Mouse (Mus musculus) neural tube, embryonic 14.5 days (tissue): ENCODE measurements at regions not wholly inside any gene's neighbourhood (a gene's known extent, or its start where the extent isn't known, plus 50 kb on each side); places are given as distances from the start of the nearest gene placed in this dataset.

Source experiments
- ATAC-seq: fragments of 200-750 bp; cut with Nextera tagmentation; 2 replicates; pipeline ENCODE4 v1.8.0; 2017; ENCODE audit warnings: low read depth, mild to moderate bottlenecking, moderate TSS enrichment, moderate library complexity
- H3K27ac ChIP-seq: fragments of 300-500 bp; sonication (generic); 2 replicates; pipeline ENCODE4 v1.5.1; 2014; ENCODE audit warnings: low read depth, mild to moderate bottlenecking, control low read depth, low read length, moderate library complexity, mixed read lengths
- H3K27me3 ChIP-seq: fragments of 300-500 bp; sonication (generic); 2 replicates; pipeline ENCODE4 v1.6.1; 2014; ENCODE audit warnings: low read length; ENCODE audit not compliant: control insufficient read depth, insufficient read depth
- H3K36me3 ChIP-seq: fragments of 300-500 bp; sonication (generic); 2 replicates; pipeline ENCODE4 v1.6.1; 2014; ENCODE audit warnings: low read length, mixed read lengths; ENCODE audit not compliant: control insufficient read depth, insufficient read depth
- H3K4me1 ChIP-seq: fragments of 300-500 bp; sonication (generic); 2 replicates; pipeline ENCODE4 v1.6.1; 2014; ENCODE audit warnings: low read length; ENCODE audit not compliant: control insufficient read depth, insufficient read depth
- H3K4me2 ChIP-seq: fragments of 300-500 bp; sonication (generic); 2 replicates; pipeline ENCODE4 v1.6.1; 2014; ENCODE audit warnings: mild to moderate bottlenecking, low read depth, low read length, control low read depth
- H3K4me3 ChIP-seq: fragments of 300-500 bp; sonication (generic); 2 replicates; pipeline ENCODE4 v1.5.1; 2014; ENCODE audit warnings: low read depth, low read length, control low read depth, mixed read lengths
- H3K9ac ChIP-seq: fragments of 300-500 bp; sonication (generic); replicated peaks from 2 replicates; pipeline ENCODE4 v1.6.1; 2014; ENCODE audit warnings: low read depth, mild to moderate bottlenecking, control low read depth, low read length, mixed read lengths
- H3K9me3 ChIP-seq: fragments of 300-500 bp; sonication (generic); 2 replicates; pipeline ENCODE4 v1.6.1; 2016; ENCODE audit warnings: low read length; ENCODE audit not compliant: control insufficient read depth
- WGBS: fragments of 180-500 bp; shearing (Covaris S2); extraction: QIAGEN DNeasy Blood & Tissue Kit; methylation state at CpG from one replicate; pipeline ENCODE4 v1.1.7; 2014; 5-methylcytosine and 5-hydroxymethylcytosine counted together

DNA sequence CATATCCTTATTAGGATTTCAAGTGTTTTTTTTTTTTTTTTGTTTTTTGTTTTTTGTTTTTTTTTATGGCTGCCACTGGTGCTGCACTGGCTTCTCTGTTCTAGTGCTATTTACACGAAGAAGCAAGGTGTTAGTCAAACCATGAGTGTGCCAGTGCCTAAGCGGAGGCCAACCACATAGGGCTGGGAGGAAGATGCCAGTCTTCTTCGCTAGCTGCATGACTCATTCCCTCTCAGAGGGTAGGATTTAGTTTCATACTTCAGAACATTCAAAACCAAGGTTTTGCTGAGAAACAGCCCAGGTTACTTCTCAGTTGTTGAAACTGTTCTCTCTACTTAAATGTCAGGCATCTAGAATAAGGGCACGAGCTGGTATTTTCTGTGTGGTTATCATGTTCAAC is 72.6 kb downstream of the Icos start:
- no peak for ATAC-seq

DNA sequence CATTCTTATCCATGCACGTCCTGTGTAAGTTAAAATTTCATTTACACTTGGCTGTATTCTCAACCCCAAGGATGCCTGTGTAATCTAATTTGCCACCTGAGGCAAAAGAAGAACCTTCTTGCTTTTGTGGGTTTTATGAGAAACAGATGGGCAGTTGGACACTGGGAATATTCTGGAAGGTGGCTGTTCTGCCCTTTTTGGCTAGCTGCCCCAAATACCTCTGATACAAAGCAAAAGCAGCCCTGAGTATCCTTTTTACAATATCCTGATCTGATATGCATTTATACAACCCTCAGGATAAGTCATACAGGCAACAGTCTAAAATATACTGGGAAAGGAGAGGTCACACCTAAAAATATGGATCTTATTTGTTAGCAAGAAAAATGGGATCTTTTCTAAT is 75.9 kb downstream of the Icos start:
- Histone ChIP-seq H3K36me3 (no peaks in the 10 kb centered on the region), H3K4me2 (no peak overlapping the region), H3K4me1 (no peaks in the 10 kb centered on the region), H3K27me3 (no peaks in the 10 kb centered on the region), H3K27ac (no peak overlapping the region), H3K9ac (no peak overlapping the region), H3K9me3 (no peaks in the 10 kb centered on the region), H3K4me3 (no peak overlapping the region)
- WGBS, result 16% methylated on average over 1 of the region's 1 CpGs
- no peak for ATAC-seq

More for the DNA sequence above, 72.6 kb downstream of the Icos start:
- no peaks in the 10 kb centered on the region for H3K27me3 ChIP-seq
- 87% methylated on average over 4 of the region's 4 CpGs for WGBS
- H3K36me3 ChIP-seq, result no peaks in the 10 kb centered on the region
- no peaks in the 10 kb centered on the region for H3K4me1 ChIP-seq
- H3K9ac ChIP-seq, result no peak overlapping the region
- no peaks in the 10 kb centered on the region for H3K9me3 ChIP-seq
- H3K27ac ChIP-seq, result no peak overlapping the region
- H3K4me3 ChIP-seq, result no peak overlapping the region
- H3K4me2 ChIP-seq, result no peak overlapping the region

DNA sequence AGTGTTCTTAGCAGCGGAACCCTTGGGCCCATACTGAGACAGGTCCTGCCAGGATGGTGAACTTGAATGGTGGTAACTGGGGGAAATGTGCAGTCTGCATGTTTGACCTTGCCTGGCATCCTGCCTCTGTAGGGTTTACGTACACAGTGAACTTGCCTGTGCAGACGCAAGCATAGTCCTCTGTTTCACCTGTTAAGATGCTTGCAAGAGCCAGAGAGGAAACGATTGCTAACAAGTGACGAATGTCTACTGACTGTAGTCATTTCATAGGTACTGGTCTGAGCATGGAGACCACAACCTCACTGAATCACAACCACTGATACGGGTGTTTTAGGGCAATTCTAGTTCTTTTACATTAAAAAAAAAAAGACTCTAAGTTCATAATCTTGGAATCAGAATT is 76.7 kb downstream of the Icos start:
- Histone ChIP-seq H3K9ac (no peak overlapping the region), H3K9me3 (no peaks in the 10 kb centered on the region), H3K4me3 (no peak overlapping the region), H3K27me3 (no peaks in the 10 kb centered on the region), H3K4me1 (no peaks in the 10 kb centered on the region), H3K36me3 (no peaks in the 10 kb centered on the region), H3K27ac (no peak overlapping the region), H3K4me2 (no peak overlapping the region)
- WGBS, result 89% methylated on average over 6 of the region's 6 CpGs
- no peak for ATAC-seq

DNA sequence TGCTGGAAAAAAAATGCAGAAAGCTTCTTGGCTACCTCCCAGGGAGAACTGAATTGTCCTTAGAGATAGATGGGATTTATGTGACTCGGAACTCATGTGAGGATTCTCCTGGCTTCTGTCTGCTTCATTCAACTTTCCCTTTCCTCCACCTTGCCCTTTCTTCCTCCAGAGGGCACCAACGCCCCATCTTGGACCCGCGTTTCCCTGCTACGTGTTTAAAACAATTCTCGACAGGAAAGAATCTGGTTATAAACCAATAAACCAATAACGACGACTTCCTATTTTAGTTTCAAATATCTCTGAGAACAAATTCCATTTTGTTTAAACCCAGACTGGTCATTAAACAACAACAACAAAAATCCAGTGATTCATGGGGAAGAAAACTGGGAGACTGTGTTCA is 77.4 kb downstream of the Icos start:
- Histone ChIP-seq H3K4me1 (no peaks in the 10 kb centered on the region), H3K4me2 (no peak overlapping the region), H3K4me3 (no peak overlapping the region), H3K27ac (no peak overlapping the region), H3K9me3 (no peaks in the 10 kb centered on the region), H3K9ac (no peak overlapping the region), H3K36me3 (no peaks in the 10 kb centered on the region), H3K27me3 (no peaks in the 10 kb centered on the region)
- WGBS, result 3% methylated on average over 8 of the region's 8 CpGs
- ATAC-seq, result no peak; the same call in 1 of the 2 replicates

DNA sequence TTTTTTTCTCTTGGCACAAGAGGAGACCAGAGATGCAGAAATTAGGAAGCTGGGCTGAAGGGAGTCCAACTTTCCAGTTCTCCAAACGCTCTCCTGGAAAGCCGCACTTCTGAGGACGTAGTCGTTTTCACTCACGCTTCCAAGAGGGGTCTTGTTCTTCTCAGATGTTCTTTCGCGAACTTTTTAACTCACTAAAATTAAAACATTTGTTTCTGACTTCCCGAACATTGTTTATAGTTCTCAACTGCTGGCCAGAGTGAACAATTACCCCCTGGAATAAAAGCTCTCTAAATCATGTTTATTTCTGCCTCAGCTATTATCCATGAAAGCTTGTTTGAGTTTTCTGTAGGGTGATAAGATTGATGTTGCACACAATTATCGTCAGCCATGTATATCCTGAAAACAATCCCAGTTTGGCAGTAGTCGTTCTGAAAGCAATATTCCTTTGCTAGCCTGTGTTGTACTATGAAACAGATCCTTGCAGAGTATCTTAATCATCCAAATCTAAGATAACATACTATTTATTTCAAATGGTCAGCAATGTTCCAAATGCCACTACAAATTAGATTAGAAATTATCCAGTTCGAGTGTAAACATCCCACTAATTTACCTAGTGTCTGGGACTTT is 82.3 kb downstream of the Icos start:
- 39% methylated on average over 11 of the region's 11 CpGs for WGBS
- Histone ChIP-seq H3K4me1 (no peaks in the 10 kb centered on the region), H3K9me3 (no peaks in the 10 kb centered on the region), H3K36me3 (no peaks in the 10 kb centered on the region), H3K4me2 (no peak overlapping the region), H3K4me3 (no peak overlapping the region), H3K27me3 (no peaks in the 10 kb centered on the region), H3K9ac (no peak overlapping the region), H3K27ac (no peak overlapping the region)
- ATAC-seq, result no peak

DNA sequence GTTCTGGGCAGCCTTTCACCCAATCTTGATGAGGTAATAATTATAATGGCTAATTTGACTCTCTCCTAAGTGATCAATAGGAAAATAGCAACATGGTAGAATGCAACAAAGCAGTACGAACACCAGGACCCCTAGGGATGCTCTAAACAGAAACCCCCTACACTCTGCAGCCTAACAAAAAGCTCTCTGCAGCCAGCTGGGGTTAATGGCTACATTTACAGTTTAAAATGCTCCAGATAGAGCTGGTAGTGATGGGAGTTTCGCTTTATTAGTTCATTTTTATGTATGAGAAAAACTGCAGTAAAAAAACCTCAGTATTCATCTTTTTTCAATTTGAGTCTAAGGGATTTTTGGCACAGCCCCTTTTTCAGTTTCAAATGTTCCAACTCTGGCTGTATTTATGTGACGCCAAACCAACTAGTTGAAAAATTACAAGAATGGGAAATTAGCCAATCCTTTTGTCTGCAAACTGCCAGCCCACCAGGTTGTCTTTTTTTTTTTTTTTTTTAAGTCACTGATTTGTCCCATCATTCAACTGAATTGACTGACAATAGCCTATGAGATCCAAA is 84.2 kb downstream of the Icos start:
- ATAC-seq, result no peak
- Histone ChIP-seq H3K4me2 (no peak overlapping the region), H3K27me3 (no peaks in the 10 kb centered on the region), H3K4me1 (no peaks in the 10 kb centered on the region), H3K4me3 (no peak overlapping the region), H3K36me3 (no peaks in the 10 kb centered on the region), H3K9me3 (no peaks in the 10 kb centered on the region), H3K27ac (no peak overlapping the region), H3K9ac (no peak overlapping the region)
- WGBS, result 25% methylated on average over 3 of the region's 3 CpGs

DNA sequence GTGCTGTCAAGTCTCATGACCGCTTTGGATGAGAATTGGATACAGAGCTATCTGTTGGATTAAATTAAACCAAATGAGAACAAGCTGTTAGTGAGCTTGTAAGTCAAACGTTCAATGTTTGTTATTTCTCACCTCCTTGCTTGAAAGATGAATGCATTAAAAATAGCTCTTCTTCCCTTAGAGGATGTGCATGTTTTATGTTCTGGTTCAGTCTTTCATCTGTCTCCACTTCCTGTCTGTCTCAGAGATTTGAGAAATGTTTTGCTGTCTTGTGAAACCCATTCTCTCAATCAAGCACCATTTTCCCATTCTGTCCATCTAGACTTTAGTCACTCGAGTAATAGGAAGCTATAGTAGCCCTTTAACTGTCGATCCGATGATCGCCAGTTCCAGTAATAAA is 90.4 kb downstream of the Icos start:
- Histone ChIP-seq H3K36me3 (no peaks in the 10 kb centered on the region), H3K4me1 (no peaks in the 10 kb centered on the region), H3K27me3 (no peaks in the 10 kb centered on the region), H3K4me2 (no peak overlapping the region), H3K9ac (no peak overlapping the region), H3K9me3 (no peaks in the 10 kb centered on the region), H3K27ac (no peak overlapping the region), H3K4me3 (no peak overlapping the region)
- whole genome bisulfite sequencing, result 86% methylated on average over 6 of the region's 6 CpGs
- ATAC-seq, result no peak

DNA sequence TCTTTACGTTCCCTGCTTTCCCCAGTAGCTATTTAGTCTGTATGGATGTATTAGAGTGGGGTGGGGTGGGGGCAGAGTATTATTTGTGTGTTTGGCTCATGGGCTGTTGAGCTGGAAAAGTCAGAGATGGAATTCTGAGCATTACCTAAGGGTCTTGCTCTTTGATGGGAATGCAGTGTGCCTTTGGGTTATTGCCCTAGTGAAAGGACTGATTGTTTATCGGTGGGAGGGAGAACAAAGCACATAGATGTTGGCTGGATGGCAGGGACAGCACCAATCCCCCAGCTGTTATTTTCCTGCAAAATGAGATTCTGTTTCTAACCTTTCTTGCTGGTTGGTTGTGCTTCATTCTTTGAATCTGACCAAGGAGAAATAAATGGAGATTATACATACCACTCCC is 96.4 kb downstream of the Icos start:
- 33% methylated on average over 2 of the region's 2 CpGs for WGBS
- ATAC-seq, result no peak
- no peaks in the 10 kb centered on the region for H3K27me3 ChIP-seq

DNA sequence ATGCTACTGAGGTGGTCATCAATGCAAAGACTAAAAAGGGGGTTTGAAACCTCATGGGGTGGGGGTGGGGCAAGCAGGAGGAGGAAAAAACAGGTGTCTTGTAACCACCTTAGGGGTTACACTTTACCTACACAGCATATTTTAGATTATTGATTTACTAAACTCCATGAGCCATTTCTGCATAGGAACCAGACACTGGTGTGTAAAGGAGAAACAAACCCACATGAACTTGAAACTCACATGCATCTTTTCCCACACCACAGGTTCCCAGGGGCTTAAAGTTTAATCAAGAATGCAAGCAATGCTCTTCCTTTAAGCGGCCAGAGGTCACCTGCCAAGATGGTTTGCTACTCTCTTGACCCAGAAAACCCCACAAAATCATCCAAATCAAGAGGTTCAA is 97.6 kb downstream of the Icos start:
- Histone ChIP-seq H3K27me3 (no peaks in the 10 kb centered on the region), H3K36me3 (no peaks in the 10 kb centered on the region), H3K4me3 (no peak overlapping the region), H3K4me1 (no peaks in the 10 kb centered on the region), H3K9ac (no peak overlapping the region), H3K27ac (no peak overlapping the region), H3K4me2 (no peak overlapping the region), H3K9me3 (no peaks in the 10 kb centered on the region)
- WGBS, result 95% methylated on average over 1 of the region's 1 CpGs
- no peak for ATAC-seq

More for the DNA sequence above, 96.4 kb downstream of the Icos start:
- no peaks in the 10 kb centered on the region for H3K4me1 ChIP-seq
- H3K4me3 ChIP-seq, result no peak overlapping the region
- no peaks in the 10 kb centered on the region for H3K9me3 ChIP-seq
- H3K4me2 ChIP-seq, result no peak overlapping the region
- H3K27ac ChIP-seq, result no peak overlapping the region
- H3K9ac ChIP-seq, result no peak overlapping the region
- H3K36me3 ChIP-seq, result no peaks in the 10 kb centered on the region
